Mouse (Mus musculus): ENCODE measurements around the gene Prrx1. TPM values are rescaled to one million over a fixed set of nuclear protein-coding genes. Genes with fewer than 3 reads are reported as not detected.

The Prrx1 gene
- polyA plus RNA-seq, 1 experiment from 2014 or later = 7.5 TPM

DNA sequence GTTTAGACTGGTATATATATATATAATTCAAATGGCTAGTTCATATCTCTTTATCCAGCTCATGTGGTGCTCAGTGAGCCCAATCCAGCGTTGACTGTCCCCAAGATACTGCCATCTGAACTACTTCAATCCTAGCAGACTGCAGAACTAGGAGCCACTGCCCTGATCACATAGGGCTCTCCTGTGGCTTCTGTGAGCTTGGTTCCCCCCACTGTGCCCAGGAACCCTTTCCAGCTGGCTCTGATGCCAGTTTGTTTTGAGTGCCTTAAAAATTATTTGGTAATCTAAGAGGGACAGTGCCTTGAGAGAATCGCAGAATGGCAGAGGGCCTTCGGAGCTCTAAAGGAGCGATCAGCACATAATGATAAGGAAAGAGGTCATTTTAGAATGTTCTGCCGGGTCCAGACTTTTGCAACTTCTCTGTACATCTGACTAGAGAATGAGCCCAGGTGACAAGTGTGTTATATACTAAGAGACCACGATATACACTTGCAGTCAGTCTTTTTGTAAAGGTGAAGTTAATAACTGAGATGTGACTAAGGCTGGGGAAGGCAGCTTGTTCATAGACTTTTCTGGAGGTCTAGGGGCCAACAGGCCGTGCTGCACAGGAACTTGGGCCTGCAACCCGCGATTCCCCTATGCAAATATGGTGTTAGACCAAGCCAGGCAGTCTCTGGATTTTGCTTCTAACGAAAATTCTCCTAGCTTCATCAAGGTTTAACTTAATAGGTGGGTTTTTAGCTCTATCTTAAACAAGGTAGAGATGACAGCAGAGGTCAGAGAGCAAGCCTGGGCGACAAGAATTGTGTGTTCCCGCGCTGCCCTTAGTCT lies 2.3 kb downstream of the Prrx1 start:
- Histone ChIP-seq H3K27me3 (replicated peaks) (peaks cover 44% of the 10 kb centered on the region), H3K27ac (ENCODE audit: poor library complexity, severe bottlenecking) (no peak overlapping the region), H3K4me1 (replicated peaks) (peaks cover 9% of the 10 kb centered on the region; the same call in 1 of the 2 replicates), H3K4me2 (peak overlapping the region; percentile 90), H3K36me3 (no peaks in the 10 kb centered on the region), H3K9me3 (replicated peaks) (no peaks in the 10 kb centered on the region), H3K4me3 (peak overlapping the region; percentile 62), H3K9ac (peak overlapping the region; percentile 62)
- 21% methylated on average over 13 of the region's 13 CpGs for WGBS
- no peak for ATAC-seq (ENCODE audit: insufficient number of reproducible peaks, low FRiP score)

DNA sequence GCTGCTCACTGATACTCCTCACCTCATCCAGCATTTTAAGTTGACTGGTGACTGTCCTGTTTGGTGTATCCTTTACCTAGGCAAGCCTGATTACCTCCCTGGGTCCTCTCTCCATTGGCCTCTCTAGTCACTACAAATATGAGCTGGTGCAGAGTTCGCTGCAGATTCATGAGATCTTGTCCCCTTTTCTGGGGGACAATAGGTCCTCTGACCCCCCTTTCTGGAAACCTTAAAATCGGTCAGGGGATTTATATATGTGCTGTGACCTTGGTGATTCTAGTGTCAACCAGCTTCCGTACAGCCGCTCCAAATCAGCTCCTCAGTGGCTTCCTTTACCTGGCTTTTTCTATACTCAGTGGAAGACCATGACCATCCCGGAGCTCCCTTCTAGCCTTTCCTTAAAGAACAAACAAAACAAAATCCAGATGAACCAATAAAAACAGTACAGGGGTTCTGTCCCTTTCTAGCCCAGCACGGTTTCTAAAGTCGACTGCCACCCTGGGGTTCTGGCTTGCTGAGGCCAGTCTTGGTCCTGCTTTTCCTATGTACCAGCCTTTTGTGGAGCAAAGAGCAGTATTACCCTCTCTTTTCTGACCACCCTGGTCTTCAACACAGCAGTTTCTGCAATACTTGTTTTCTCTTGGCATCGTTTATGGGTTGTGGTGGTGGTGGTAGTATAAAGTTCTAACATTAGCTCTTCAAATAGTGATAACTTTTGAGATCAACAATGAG lies 3.3 kb downstream of the Prrx1 start:
- H3K9me3 ChIP-seq (replicated peaks) = no peaks in the 10 kb centered on the region
- 26% methylated on average over 8 of the region's 8 CpGs for WGBS
- ATAC-seq (ENCODE audit: insufficient number of reproducible peaks, low FRiP score) = no peak
- no peak overlapping the region for H3K27ac ChIP-seq (ENCODE audit: poor library complexity, severe bottlenecking)
- peaks cover 43% of the 10 kb centered on the region for H3K27me3 ChIP-seq (replicated peaks)
- peak overlapping the region; percentile 64 for H3K4me2 ChIP-seq
- H3K36me3 ChIP-seq = no peaks in the 10 kb centered on the region
- H3K4me3 ChIP-seq = peak overlapping the region; percentile 62
- no peak overlapping the region for H3K9ac ChIP-seq
- peaks cover 9% of the 10 kb centered on the region; the same call in 1 of the 2 replicates for H3K4me1 ChIP-seq (replicated peaks)

DNA sequence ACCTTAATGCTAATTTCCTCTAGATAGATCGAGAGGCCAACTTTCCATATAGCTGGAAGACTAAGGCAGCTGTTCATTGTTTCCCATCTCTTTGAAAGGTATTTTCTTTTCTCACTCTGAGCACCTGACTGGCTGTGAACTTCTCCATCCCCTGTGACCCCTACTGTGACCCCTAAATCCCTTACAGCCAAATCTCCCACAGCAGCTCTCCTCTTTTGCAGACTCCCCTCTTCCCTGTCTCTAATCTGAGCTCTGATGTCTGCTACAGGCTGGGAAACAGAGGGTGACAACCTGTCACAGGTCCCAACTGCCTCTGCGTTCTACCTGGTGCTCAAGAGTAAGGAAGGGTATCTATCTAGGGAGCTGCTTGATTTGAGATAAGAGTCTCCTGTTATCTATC lies 4.0 kb downstream of the Prrx1 start:
- Histone ChIP-seq H3K27ac (ENCODE audit: poor library complexity, severe bottlenecking) (no peak overlapping the region), H3K36me3 (no peaks in the 10 kb centered on the region), H3K4me2 (peak overlapping the region; percentile 64)

DNA sequence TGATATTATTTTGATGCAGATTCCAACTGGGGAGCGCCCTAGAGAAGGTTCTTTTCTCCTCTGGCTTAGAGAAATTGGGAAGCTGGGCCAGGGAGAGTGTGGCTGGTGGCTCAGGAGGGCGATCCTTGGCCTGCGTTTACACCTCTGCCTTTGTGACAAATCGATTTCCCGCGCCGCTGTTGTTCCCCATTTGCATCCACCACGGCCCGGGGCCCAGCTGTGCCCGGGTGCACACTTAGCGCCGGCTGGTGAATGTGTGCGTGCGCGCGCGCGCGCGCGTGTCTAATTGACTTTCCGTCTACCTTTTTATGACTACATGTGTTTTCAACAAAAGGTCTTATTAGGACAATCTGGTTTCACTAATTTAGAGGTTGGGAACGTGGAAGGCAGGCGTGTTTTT lies 4.9 kb downstream of the Prrx1 start:
- peaks cover 43% of the 10 kb centered on the region for H3K27me3 ChIP-seq (replicated peaks)
- peak overlapping the region; percentile 64 for H3K4me2 ChIP-seq
- ATAC-seq (ENCODE audit: insufficient number of reproducible peaks, low FRiP score) = no peak
- WGBS = 6% methylated on average over 24 of the region's 24 CpGs
- H3K36me3 ChIP-seq = no peaks in the 10 kb centered on the region
- H3K4me3 ChIP-seq = peak overlapping the region; percentile 36
- H3K9ac ChIP-seq = peak overlapping the region; percentile 34; the same call in 1 of the 2 replicates
- H3K4me1 ChIP-seq (replicated peaks) = peaks cover 9% of the 10 kb centered on the region; the same call in 1 of the 2 replicates
- H3K9me3 ChIP-seq (replicated peaks) = no peaks in the 10 kb centered on the region
- H3K27ac ChIP-seq (ENCODE audit: poor library complexity, severe bottlenecking) = no peak overlapping the region

More for the DNA sequence above, 4.0 kb downstream of the Prrx1 start:
- Histone ChIP-seq H3K4me1 (replicated peaks) (peaks cover 9% of the 10 kb centered on the region; the same call in 1 of the 2 replicates), H3K9me3 (replicated peaks) (no peaks in the 10 kb centered on the region), H3K9ac (no peak overlapping the region), H3K27me3 (replicated peaks) (peaks cover 43% of the 10 kb centered on the region), H3K4me3 (no peak overlapping the region; the same call in 1 of the 2 replicates)
- no peak for ATAC-seq (ENCODE audit: insufficient number of reproducible peaks, low FRiP score)
- WGBS = 11% methylated on average over 2 of the region's 2 CpGs

DNA sequence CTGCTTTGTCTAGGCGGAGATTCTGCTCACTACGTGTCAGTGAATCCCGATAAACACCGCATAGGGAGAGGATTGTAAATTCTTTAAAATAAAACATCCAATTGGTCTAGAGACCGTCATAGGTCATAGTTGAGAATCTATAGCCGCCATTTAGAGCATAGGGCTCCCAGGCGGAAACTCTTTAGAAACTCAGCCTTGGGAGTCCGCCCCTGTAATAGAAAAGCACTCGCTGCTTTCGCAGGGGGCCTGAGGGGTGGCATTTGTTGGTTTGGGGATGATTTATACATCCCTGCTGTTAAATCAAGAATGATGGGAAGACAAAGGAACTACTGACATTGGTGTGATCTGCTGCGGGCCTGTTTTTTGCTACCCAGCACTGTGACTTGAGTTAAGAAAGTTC lies 5.8 kb downstream of the Prrx1 start:
- Histone ChIP-seq H3K27me3 (replicated peaks) (peaks cover 43% of the 10 kb centered on the region), H3K27ac (ENCODE audit: poor library complexity, severe bottlenecking) (no peak overlapping the region), H3K4me1 (replicated peaks) (peaks cover 6% of the 10 kb centered on the region; the same call in 1 of the 2 replicates), H3K4me3 (no peak overlapping the region), H3K4me2 (no peak overlapping the region), H3K9ac (no peak overlapping the region), H3K36me3 (no peaks in the 10 kb centered on the region), H3K9me3 (replicated peaks) (no peaks in the 10 kb centered on the region)
- no peak for ATAC-seq (ENCODE audit: insufficient number of reproducible peaks, low FRiP score)
- 39% methylated on average over 11 of the region's 11 CpGs for WGBS

DNA sequence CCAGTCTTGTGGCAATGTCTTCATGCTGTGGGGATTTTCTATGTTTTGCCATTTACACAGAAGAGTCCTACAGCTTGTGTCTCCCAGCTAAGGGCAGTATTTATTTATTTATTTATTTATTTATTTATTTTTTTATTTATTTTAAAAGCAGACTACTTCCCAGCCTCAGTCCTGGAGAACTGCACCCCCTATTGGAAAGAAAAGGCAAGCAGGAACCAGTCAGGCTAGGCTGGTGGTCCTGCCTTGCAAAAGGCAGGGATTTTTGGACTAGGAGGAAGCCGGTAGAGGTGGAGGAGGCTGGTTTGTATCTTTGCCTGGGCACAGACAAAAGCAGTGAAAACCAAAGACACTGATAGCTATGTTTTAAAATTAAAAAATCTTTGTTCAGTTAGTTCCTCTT lies 7.6 kb downstream of the Prrx1 start:
- Histone ChIP-seq H3K27ac (ENCODE audit: poor library complexity, severe bottlenecking) (no peak overlapping the region), H3K36me3 (no peaks in the 10 kb centered on the region), H3K9ac (no peak overlapping the region), H3K27me3 (replicated peaks) (peaks cover 37% of the 10 kb centered on the region), H3K4me3 (no peak overlapping the region), H3K4me2 (no peak overlapping the region), H3K4me1 (replicated peaks) (peaks cover 2% of the 10 kb centered on the region; the same call in 1 of the 2 replicates), H3K9me3 (replicated peaks) (no peaks in the 10 kb centered on the region)
- 55% methylated on average over 1 of the region's 1 CpGs for WGBS
- ATAC-seq (ENCODE audit: insufficient number of reproducible peaks, low FRiP score) = no peak

DNA sequence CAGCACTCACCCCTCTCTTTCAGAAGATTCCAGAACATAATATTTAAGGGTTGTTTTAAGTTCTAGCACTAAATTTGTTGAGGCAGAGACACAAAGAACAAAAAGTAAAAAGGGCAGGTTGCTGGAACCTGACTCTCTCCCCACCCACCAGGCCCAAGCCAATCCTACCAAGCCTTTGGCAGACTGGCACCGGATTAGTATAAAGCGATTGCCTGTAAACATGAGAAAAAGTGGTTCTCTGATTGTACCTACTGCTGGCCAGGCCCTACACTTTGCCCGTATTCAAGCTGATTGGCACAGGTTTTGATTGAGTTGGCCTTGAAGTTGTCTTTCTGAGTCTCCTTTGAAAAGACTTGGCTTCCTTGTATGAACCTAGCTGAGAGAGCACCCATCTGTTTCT lies 8.7 kb downstream of the Prrx1 start:
- Histone ChIP-seq H3K4me1 (replicated peaks) (peaks cover 2% of the 10 kb centered on the region; the same call in 1 of the 2 replicates), H3K9me3 (replicated peaks) (no peaks in the 10 kb centered on the region), H3K36me3 (no peaks in the 10 kb centered on the region), H3K27ac (ENCODE audit: poor library complexity, severe bottlenecking) (no peak overlapping the region), H3K27me3 (replicated peaks) (peaks cover 28% of the 10 kb centered on the region), H3K9ac (no peak overlapping the region), H3K4me2 (no peak overlapping the region), H3K4me3 (no peak overlapping the region)
- WGBS = 81% methylated on average over 3 of the region's 3 CpGs
- no peak for ATAC-seq (ENCODE audit: insufficient number of reproducible peaks, low FRiP score)

DNA sequence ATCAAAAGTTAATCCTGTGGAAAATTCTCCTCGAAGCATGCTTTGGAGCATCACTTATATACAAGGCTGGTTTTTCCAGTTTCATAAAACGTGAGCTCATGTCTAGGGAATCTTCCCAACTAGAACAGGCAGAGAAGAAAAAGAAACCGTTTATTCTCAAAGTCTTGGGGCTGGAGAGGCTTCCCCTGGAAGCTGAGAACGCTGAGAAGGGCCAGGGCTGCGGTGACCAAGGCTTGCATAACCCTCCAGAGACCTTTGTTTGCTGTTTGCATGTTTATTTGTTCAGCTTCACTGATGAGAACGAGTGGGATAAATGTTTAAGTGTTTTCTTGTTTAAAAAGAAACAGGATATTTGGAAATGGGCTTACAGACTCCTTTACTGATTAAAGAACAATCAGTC lies 11.2 kb downstream of the Prrx1 start:
- Histone ChIP-seq H3K9ac (no peak overlapping the region), H3K4me1 (replicated peaks) (no peaks in the 10 kb centered on the region), H3K4me2 (no peak overlapping the region), H3K4me3 (no peak overlapping the region), H3K27ac (ENCODE audit: poor library complexity, severe bottlenecking) (no peak overlapping the region), H3K9me3 (replicated peaks) (no peaks in the 10 kb centered on the region), H3K27me3 (replicated peaks) (peaks cover 4% of the 10 kb centered on the region; the same call in 1 of the 2 replicates), H3K36me3 (no peaks in the 10 kb centered on the region)
- 25% methylated on average over 6 of the region's 6 CpGs for WGBS
- no peak for ATAC-seq (ENCODE audit: insufficient number of reproducible peaks, low FRiP score)

DNA sequence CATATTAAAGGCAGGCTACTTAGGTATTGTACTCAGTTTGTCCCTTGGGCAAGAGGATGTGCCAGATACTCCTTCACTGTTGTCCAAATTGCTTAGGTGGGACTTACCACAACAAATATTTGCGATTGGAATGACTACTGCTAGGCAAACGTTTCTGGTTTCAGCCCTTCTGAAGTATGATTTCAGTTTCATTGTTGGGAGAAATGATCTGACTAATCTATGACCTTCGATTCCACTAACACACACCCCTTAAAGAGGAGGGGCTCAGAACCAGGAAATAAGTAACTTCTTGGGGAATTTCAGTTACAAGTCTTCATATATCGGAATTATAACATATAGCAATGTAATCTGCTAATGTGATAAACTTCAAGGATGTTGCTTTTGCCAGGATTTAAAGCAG lies 20.4 kb downstream of the Prrx1 start:
- Histone ChIP-seq H3K36me3 (no peaks in the 10 kb centered on the region), H3K4me2 (no peak overlapping the region), H3K4me3 (no peak overlapping the region), H3K9ac (no peak overlapping the region), H3K9me3 (replicated peaks) (no peaks in the 10 kb centered on the region), H3K27me3 (replicated peaks) (no peaks in the 10 kb centered on the region), H3K4me1 (replicated peaks) (no peaks in the 10 kb centered on the region), H3K27ac (ENCODE audit: poor library complexity, severe bottlenecking) (no peak overlapping the region)
- no peak for ATAC-seq (ENCODE audit: insufficient number of reproducible peaks, low FRiP score)
- WGBS = 68% methylated on average over 4 of the region's 4 CpGs

DNA sequence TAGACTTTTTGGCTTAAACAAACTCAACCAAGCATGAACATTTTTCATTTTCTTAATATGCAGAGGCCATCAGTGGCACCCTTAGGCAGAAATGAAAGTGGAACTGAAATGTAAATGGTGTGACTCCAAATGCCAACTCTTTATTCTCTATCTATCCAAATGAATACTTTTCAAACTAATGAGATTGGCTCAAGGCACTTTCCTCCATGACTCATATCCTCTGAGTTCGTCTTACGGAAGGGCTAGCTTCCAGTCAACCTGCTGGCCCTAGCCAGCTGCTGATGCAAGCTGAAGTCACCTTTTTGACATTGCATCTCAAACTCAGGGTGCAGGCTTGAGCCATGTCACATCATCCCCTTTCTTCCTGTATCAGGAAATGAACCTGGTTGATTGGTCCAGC lies 21.6 kb downstream of the Prrx1 start:
- H3K27ac ChIP-seq (ENCODE audit: poor library complexity, severe bottlenecking) = no peak overlapping the region
- H3K4me3 ChIP-seq = no peak overlapping the region
- 68% methylated on average over 2 of the region's 2 CpGs for WGBS
- H3K4me1 ChIP-seq (replicated peaks) = no peaks in the 10 kb centered on the region
- H3K9me3 ChIP-seq (replicated peaks) = no peaks in the 10 kb centered on the region
- H3K9ac ChIP-seq = no peak overlapping the region
- no peak for ATAC-seq (ENCODE audit: insufficient number of reproducible peaks, low FRiP score)
- H3K27me3 ChIP-seq (replicated peaks) = no peaks in the 10 kb centered on the region
- no peak overlapping the region for H3K4me2 ChIP-seq
- no peaks in the 10 kb centered on the region for H3K36me3 ChIP-seq

DNA sequence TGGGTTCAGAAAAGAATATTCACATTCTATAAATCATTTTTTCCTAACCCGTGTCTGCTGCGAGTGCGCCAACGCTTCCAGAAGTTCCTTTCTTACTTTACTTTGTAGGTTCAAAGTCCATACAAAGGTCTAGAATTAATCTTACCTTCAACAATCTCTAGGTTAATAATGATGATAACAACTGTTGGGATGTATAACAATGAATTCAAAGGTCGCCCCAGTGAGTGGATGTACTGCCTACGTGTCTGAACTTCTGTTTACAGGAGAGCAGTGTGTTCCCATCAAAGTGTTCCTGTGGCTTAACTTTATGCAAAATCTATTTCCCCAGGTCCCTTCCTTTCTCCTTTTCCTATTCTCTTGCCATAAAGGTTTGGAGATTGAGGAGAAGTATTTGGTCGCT lies 24.4 kb downstream of the Prrx1 start:
- no peaks in the 10 kb centered on the region for H3K36me3 ChIP-seq
- H3K27ac ChIP-seq (ENCODE audit: poor library complexity, severe bottlenecking) = no peak overlapping the region
- no peaks in the 10 kb centered on the region for H3K9me3 ChIP-seq (replicated peaks)
- H3K9ac ChIP-seq = no peak overlapping the region
- no peaks in the 10 kb centered on the region for H3K27me3 ChIP-seq (replicated peaks)
- 0 out of 2 replicates have a peak, but pooled peaks cover 2% of the 10 kb centered on the region for H3K4me1 ChIP-seq (replicated peaks)
- ATAC-seq (ENCODE audit: insufficient number of reproducible peaks, low FRiP score) = no peak
- WGBS = 88% methylated on average over 7 of the region's 7 CpGs
- no peak overlapping the region for H3K4me2 ChIP-seq
- no peak overlapping the region for H3K4me3 ChIP-seq

All from heart, embryonic 12.5 days (tissue).